Mouse (Mus musculus) midbrain, embryonic 13.5 days (tissue): Measurements from ENCODE around the gene Hal. TPM values are rescaled to one million over a fixed set of nuclear protein-coding genes. Genes with fewer than 3 reads are reported as not detected.

ENCODE experiments used
- ATAC-seq: fragments of 200-750 bp; cut with Nextera tagmentation; 2 replicates; pipeline ENCODE4 v1.8.0; 2017; ENCODE audit warnings: mild to moderate bottlenecking, moderate TSS enrichment, moderate library complexity
- H3K27ac ChIP-seq: fragments of 300-500 bp; sonication (generic); 2 replicates; pipeline ENCODE4 v1.5.1; 2015; ENCODE audit warnings: inconsistent platforms, mild to moderate bottlenecking, moderate library complexity
- H3K27me3 ChIP-seq: fragments of 300-500 bp; sonication (generic); 2 replicates; pipeline ENCODE4 v1.6.1; 2015; ENCODE audit warnings: mild to moderate bottlenecking, inconsistent platforms
- H3K36me3 ChIP-seq: fragments of 300-500 bp; sonication (generic); 2 replicates; pipeline ENCODE4 v1.6.1; 2015; ENCODE audit warnings: mild to moderate bottlenecking, inconsistent platforms
- H3K4me1 ChIP-seq: fragments of 300-500 bp; sonication (generic); replicated peaks from 2 replicates; pipeline ENCODE4 v1.6.1; 2015; ENCODE audit warnings: inconsistent platforms
- H3K4me2 ChIP-seq: fragments of 300-500 bp; sonication (generic); replicated peaks from 2 replicates; pipeline ENCODE4 v1.6.1; 2015; ENCODE audit warnings: moderate library complexity, mild to moderate bottlenecking, inconsistent platforms
- H3K4me3 ChIP-seq: fragments of 300-500 bp; sonication (generic); replicated peaks from 2 replicates; pipeline ENCODE4 v1.5.1; 2015; ENCODE audit warnings: mild to moderate bottlenecking, inconsistent platforms
- H3K9ac ChIP-seq: fragments of 300-500 bp; sonication (generic); replicated peaks from 2 replicates; pipeline ENCODE4 v1.6.1; 2015; ENCODE audit warnings: mild to moderate bottlenecking, inconsistent platforms
- H3K9me3 ChIP-seq: fragments of 300-500 bp; sonication (generic); 2 replicates; pipeline ENCODE4 v1.6.1; 2016; ENCODE audit warnings: mild to moderate bottlenecking, inconsistent platforms
- WGBS: fragments of 180-500 bp; shearing (Covaris S2); methylation state at CpG from one replicate; pipeline ENCODE4 v1.1.7; 2015; 5-methylcytosine and 5-hydroxymethylcytosine counted together
- polyA plus RNA-seq: library from polyadenylated mRNA; unstranded; fragments of >200 nt; fragmentation: Nextera tagmentation; extraction: Ambion mirVana; gene quantifications from 2 replicates; pipeline ENCODE4 v1.2.1, GENCODE M21; 2015

Hal gene
- 0.08 TPM in 1 of 2 replicates, not detected in the other for polyA plus RNA-seq

DNA sequence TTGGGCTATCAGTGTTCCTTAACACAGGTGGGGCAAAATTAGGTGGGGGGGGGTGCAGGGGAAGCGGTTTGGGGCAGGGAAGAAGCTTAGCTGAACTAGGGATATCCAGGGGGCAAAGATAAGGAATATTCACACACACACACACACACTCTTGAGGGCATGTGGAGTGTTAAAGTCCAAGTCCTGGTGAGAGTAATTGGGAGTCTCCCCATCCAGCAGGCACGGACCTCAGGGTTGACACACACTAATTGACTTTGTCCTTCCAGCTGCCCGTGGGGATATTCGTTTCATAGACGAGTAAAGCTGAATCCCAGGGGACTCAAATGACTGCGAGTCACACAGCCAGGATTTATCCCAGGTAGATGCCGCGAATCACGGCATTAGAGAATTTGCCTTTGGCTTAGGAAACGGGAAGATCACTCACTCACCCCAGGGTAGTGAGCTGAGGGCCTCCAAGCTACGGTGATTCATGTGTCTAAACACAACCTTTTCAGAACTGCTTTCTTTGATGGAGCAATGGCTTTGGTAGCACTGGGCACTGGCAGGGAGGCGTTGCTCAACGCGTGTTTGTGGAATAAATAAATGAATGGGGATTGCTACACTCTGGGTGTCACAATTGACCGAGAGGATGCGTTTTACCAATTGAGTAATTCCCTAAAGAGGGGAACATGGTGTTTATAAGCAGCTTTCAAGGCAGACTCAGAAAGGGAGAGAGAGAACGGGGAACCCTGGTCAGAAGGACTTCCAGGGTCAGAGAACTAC lies at the start of gene Hal:
Hal (plus strand) TSS at position 703 of the 762 bp plus-strand sequence.
- ATAC-seq, result no peak
- no peak within 1 kb of the TSS for H3K27ac ChIP-seq
- peaks cover 9% of the 10 kb centered on the region for H3K36me3 ChIP-seq
- no peak within 1 kb of the TSS for H3K9ac ChIP-seq
- WGBS, result 51% methylated on average over 17 of the region's 17 CpGs
- no peaks in the 10 kb centered on the region for H3K27me3 ChIP-seq
- no peak within 1 kb of the TSS for H3K4me2 ChIP-seq
- no peaks in the 10 kb centered on the region for H3K9me3 ChIP-seq
- H3K4me1 ChIP-seq, result peaks cover 6% of the 10 kb centered on the region
- no peak within 1 kb of the TSS for H3K4me3 ChIP-seq

DNA sequence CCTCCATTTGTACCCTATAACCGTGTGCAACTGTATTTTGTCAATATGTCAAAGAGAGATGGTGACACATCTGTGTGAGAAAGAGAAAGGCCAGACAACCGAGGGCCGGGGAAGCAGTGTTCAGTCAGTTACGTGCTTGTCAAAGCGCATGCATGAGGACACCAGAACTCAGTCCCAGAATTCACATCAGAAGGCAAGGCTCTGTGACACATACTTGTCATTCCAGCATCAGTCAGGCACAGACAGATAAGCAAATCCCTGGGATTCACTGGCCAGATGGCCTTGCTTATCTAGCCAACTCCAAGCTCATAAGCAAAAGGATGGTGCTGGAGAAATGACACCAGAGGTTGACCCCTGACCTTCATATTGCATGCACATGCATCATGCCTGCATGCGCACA lies 47.1 kb upstream of the Hal start:
- no peaks in the 10 kb centered on the region for H3K36me3 ChIP-seq
- no peak overlapping the region for H3K4me3 ChIP-seq
- H3K9me3 ChIP-seq, result no peaks in the 10 kb centered on the region
- H3K4me2 ChIP-seq, result no peak overlapping the region
- whole genome bisulfite sequencing, result 92% methylated on average over 6 of the region's 6 CpGs
- H3K27me3 ChIP-seq, result no peaks in the 10 kb centered on the region
- H3K4me1 ChIP-seq, result no peaks in the 10 kb centered on the region
- ATAC-seq, result no peak
- H3K9ac ChIP-seq, result no peak overlapping the region
- H3K27ac ChIP-seq, result no peak overlapping the region

DNA sequence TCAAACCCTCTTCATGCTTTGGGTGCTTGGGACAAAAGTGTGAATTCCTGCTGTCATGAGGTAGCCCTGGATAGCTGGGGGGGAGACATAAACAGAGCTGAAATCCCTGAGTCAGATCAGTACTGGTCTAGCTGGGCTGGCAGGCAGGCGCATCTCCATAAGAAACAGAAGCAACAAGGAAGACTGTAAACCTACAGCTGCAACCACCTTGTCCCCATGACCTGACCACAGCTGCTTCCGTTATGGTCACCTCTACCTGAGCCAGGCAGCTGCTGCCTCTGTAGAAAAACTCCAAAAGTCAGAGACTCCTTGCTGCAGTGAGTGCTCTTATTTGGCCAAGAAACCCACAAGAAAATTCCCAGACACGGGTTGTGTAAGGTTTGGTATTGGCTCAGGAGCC lies 46.4 kb upstream of the Hal start:
- H3K9ac ChIP-seq, result no peak overlapping the region
- no peak for ATAC-seq
- H3K4me3 ChIP-seq, result no peak overlapping the region
- no peaks in the 10 kb centered on the region for H3K9me3 ChIP-seq
- no peaks in the 10 kb centered on the region for H3K27me3 ChIP-seq
- WGBS, result 85% methylated on average over 3 of the region's 3 CpGs
- no peaks in the 10 kb centered on the region for H3K4me1 ChIP-seq
- no peak overlapping the region for H3K27ac ChIP-seq
- H3K36me3 ChIP-seq, result no peaks in the 10 kb centered on the region
- no peak overlapping the region for H3K4me2 ChIP-seq

DNA sequence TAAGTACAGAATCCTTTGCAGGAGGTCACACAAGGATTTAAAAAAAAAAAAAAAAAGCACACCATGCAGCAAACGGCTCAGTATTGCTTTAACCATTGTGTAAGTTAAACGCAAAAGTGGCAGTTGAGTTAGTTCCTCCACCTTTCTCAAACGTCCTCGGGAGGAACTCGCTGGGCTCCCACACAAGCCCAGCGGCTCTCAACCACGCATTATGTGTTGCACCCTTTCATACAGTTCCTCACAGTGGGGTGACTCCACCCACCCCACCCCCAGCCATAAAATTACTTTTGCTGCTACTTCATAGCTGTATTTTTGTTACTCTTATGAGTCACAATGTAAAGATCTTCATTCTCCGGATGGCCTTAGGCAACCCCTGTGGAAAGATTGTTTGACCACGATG lies 44.2 kb upstream of the Hal start:
- Histone ChIP-seq H3K36me3 (no peaks in the 10 kb centered on the region), H3K4me1 (no peaks in the 10 kb centered on the region), H3K4me2 (no peak overlapping the region), H3K9ac (no peak overlapping the region), H3K9me3 (no peaks in the 10 kb centered on the region), H3K27ac (no peak overlapping the region), H3K4me3 (no peak overlapping the region), H3K27me3 (no peaks in the 10 kb centered on the region)
- no peak for ATAC-seq
- 82% methylated on average over 9 of the region's 9 CpGs for WGBS

DNA sequence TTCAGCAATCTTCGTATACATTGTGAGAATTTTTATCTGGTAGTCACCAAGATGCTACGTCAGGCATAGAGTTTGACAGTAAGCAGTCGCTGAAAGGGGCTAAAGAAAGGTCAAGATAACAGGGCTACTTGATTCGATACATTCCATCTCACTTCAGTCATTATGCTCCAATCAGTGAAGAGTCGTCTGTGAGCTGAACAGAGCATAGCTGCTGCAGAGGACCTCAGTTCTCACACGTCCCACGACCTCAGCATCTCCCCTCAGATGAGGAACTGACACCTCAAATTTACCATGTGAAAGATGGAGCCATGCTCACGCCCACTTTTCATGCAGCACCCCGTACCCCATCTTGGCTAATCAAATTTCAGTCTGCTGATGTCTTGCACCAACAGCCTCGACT lies 41.2 kb upstream of the Hal start:
- no peak for ATAC-seq
- Histone ChIP-seq H3K4me1 (no peaks in the 10 kb centered on the region; the same call in 1 of the 2 replicates), H3K36me3 (no peaks in the 10 kb centered on the region), H3K4me3 (no peak overlapping the region), H3K9ac (no peak overlapping the region), H3K27me3 (no peaks in the 10 kb centered on the region), H3K9me3 (no peaks in the 10 kb centered on the region), H3K4me2 (no peak overlapping the region), H3K27ac (no peak overlapping the region)
- 76% methylated on average over 10 of the region's 10 CpGs for WGBS

DNA sequence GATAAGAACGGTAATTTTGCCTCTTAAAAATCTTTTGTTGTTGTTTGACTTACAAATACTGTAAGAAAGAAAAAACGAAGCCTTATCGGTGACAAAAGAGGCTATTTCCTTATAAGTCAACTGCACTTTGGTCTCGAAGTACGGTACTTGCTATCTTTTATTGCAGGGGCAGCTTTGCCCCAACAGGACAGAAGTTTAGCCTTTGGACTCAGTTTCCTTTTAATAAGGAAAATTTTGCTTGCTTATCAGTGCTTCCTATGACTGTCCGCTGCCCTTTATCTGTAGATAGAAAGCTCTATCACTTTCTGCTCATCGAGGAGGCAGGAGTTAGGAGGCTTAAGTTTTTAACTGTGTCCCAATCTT lies 33.9 kb upstream of the Hal start:
- H3K9ac ChIP-seq, result peak overlapping the region; percentile 86; the same call in 1 of the 2 replicates

DNA sequence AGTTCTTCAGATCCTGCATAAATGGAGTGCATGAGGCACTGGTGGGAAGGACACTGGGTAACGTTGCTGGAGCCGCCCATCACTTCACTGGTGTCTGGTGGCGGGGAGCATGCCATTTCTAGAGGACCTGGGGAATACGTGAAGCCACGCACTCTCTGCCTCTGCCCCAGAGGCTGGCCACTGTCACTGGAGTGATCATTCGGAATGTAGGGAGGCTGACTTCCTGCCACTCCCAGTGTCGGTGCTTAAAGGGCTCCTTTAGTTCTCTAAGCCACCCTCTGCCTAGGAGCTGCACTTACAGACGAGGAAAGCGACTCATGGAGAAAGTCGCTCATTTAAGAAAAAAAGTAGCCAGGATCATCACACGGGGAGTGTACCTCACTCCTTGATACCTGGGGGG lies 28.5 kb upstream of the Hal start:
- WGBS, result 86% methylated on average over 11 of the region's 11 CpGs
- peaks cover 28% of the 10 kb centered on the region for H3K36me3 ChIP-seq
- ATAC-seq, result no peak
- H3K9ac ChIP-seq, result no peak overlapping the region
- H3K27me3 ChIP-seq, result no peaks in the 10 kb centered on the region
- H3K4me3 ChIP-seq, result no peak overlapping the region
- no peaks in the 10 kb centered on the region for H3K9me3 ChIP-seq
- no peak overlapping the region for H3K27ac ChIP-seq
- no peak overlapping the region for H3K4me2 ChIP-seq
- peaks cover 6% of the 10 kb centered on the region for H3K4me1 ChIP-seq

More for the DNA sequence above, 33.9 kb upstream of the Hal start:
- no peaks in the 10 kb centered on the region for H3K36me3 ChIP-seq
- H3K27ac ChIP-seq, result no peak overlapping the region
- no peaks in the 10 kb centered on the region for H3K9me3 ChIP-seq
- peak overlapping the region; percentile 79 for H3K4me3 ChIP-seq
- H3K4me1 ChIP-seq, result peaks cover 16% of the 10 kb centered on the region
- H3K4me2 ChIP-seq, result peak overlapping the region; percentile 86
- 77% methylated on average over 7 of the region's 7 CpGs for WGBS
- no peaks in the 10 kb centered on the region for H3K27me3 ChIP-seq
- ATAC-seq, result no peak

DNA sequence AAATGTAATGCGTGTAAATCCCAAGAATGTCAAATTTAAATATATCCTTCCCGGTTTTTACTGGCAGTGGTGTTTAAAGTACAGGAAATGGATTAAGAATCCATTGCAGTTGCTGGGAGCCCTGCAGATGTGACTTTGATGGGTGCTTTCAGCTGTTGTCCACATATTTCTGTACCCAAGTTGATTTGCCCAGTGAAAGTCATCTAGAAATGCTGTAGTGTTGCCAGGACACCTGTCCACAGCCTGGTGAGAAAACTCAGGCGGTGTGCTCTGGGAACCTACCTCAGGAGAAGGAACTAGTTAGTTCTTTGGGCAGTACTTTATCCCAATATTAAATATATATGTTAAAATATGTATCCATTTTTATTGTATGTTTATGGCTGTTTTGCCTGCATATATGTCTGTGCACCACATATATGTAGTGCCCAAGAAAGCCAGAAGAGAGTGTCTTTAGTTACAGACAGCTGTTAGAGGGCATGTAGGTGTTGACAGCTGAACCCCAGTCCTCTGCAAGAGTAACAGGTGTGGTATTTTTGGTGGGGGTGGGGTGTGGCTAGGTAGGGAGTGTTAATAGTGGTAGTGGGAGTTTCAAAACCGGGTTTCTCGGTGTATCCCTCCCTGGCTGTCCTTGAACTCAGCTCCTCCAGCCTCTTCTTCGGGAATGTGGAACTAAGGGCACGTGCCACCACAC lies 25.7 kb upstream of the Hal start:
- Histone ChIP-seq H3K9ac (no peak overlapping the region), H3K36me3 (peaks cover 54% of the 10 kb centered on the region)

DNA sequence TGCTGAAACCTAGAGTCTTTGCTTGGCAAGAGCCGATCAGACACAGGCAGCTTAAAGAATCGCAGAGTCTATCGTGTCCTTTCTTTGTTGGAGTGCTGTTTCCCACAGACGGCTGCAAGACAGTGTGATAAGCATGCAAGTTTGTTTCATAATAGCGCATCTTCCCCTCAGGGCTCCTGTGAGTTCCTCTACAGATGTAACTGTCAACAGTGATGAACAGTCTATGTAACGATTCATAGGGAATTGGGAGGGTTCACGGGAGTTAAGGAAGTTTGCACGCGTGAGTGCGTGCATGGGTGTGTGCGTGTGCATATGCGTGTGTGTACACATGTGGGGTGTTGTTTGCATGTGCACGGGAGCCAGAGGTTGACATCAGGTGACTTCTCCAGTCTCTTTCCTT lies 25.0 kb upstream of the Hal start:
- H3K27me3 ChIP-seq, result no peaks in the 10 kb centered on the region
- WGBS, result 87% methylated on average over 13 of the region's 13 CpGs
- no peaks in the 10 kb centered on the region for H3K4me1 ChIP-seq
- H3K27ac ChIP-seq, result no peak overlapping the region
- no peak for ATAC-seq
- no peak overlapping the region for H3K4me2 ChIP-seq
- H3K9me3 ChIP-seq, result no peaks in the 10 kb centered on the region
- peaks cover 57% of the 10 kb centered on the region for H3K36me3 ChIP-seq
- H3K4me3 ChIP-seq, result no peak overlapping the region
- no peak overlapping the region for H3K9ac ChIP-seq

More for the DNA sequence above, 25.7 kb upstream of the Hal start:
- H3K4me1 ChIP-seq, result no peaks in the 10 kb centered on the region
- no peaks in the 10 kb centered on the region for H3K27me3 ChIP-seq
- no peak overlapping the region for H3K4me3 ChIP-seq
- no peak overlapping the region for H3K4me2 ChIP-seq
- no peak for ATAC-seq
- H3K9me3 ChIP-seq, result no peaks in the 10 kb centered on the region
- 96% methylated on average over 7 of the region's 7 CpGs for WGBS
- H3K27ac ChIP-seq, result no peak overlapping the region

DNA sequence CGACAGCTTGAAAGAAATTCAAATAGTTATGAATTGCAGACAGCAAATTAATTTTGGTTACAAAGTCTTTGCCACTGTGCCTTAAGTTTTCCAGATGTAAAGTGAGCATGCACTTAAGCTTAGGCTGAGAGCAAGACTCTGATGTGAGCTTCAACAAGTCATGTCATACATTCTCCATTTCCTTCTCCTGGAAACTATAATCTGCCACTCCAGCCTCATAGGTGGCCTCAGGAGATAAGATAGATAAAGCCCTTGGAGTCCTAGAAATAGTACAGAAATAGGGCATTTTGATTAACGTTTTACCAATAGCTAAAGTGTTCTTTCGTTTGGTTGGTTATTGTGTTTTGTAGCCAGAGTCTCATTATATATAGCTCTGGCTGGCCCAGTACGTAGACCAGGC lies 21.3 kb upstream of the Hal start:
- H3K36me3 ChIP-seq, result peaks cover 61% of the 10 kb centered on the region
- H3K27ac ChIP-seq, result no peak overlapping the region

DNA sequence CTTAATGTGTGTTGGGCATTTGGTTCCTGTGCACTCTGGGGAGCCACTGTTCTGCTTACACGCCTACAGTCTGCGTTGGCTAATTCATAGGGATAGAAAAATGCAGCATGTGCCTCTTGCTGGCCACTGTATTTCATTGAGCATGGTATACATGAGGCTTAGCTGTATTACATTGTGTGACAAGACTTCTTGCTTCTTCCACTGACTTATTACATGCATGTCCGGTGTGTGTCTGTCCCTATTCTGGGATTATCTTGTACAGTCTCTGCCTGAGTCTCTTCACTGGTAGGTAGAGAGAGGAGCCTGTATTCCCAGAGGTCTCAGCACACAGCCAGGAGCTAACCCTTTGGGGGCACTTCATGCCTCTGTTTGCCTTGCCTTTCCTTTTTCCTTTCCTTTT lies 20.8 kb upstream of the Hal start:
- Histone ChIP-seq H3K4me2 (no peak overlapping the region), H3K9ac (no peak overlapping the region), H3K36me3 (peaks cover 60% of the 10 kb centered on the region), H3K4me1 (no peaks in the 10 kb centered on the region), H3K4me3 (no peak overlapping the region), H3K9me3 (no peaks in the 10 kb centered on the region), H3K27me3 (no peaks in the 10 kb centered on the region), H3K27ac (no peak overlapping the region)
- ATAC-seq, result no peak
- WGBS, result 95% methylated on average over 3 of the region's 3 CpGs

More for the DNA sequence above, 21.3 kb upstream of the Hal start:
- no peak overlapping the region for H3K4me3 ChIP-seq
- H3K27me3 ChIP-seq, result no peaks in the 10 kb centered on the region
- no peak overlapping the region for H3K9ac ChIP-seq
- H3K9me3 ChIP-seq, result no peaks in the 10 kb centered on the region
- H3K4me2 ChIP-seq, result no peak overlapping the region
- H3K4me1 ChIP-seq, result no peaks in the 10 kb centered on the region
- ATAC-seq, result no peak
- 94% methylated on average over 4 of the region's 4 CpGs for WGBS

DNA sequence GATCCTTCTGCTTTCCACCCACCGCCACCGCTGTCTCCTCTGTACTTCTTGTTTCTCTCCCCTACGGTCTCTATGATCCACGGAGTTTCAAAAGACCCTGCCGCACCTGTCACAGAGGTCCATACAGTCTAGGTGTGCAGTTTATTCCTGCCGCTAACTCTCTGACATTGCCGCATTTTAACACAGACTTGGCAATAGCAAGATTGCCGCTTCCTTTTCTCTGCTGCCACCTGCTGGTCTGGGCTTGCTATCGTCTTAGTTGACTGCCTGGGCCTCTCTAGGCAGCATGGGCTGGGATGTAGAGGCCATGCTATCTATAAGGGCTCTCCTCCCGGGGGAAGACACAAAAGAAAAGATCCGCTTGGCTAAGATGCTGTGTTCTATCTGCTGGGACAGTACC lies 17.2 kb upstream of the Hal start:
- ATAC-seq, result peak; percentile 70; the same call in 1 of the 2 replicates
- Histone ChIP-seq H3K4me3 (no peak overlapping the region), H3K9me3 (no peaks in the 10 kb centered on the region), H3K4me1 (no peaks in the 10 kb centered on the region), H3K4me2 (no peak overlapping the region), H3K27me3 (no peaks in the 10 kb centered on the region), H3K9ac (no peak overlapping the region), H3K27ac (no peak overlapping the region), H3K36me3 (peaks cover 74% of the 10 kb centered on the region)
- WGBS, result 50% methylated on average over 11 of the region's 11 CpGs
